Mouse (Mus musculus) telencephalon, adult 2 months (tissue): ENCODE results near the gene Ptprj.
"Not testable (repeated sequence)": the region's sequence is repeated elsewhere in the genome, so short reads cannot be mapped to it uniquely, and the experiment has no call there.

ENCODE experiments used
- DNase-seq: peaks from one replicate; pipeline ENCODE4 v3.0.0-alpha.2; 2011; ENCODE audit warnings: low read depth, low spot score

The Ptprj gene

DNA sequence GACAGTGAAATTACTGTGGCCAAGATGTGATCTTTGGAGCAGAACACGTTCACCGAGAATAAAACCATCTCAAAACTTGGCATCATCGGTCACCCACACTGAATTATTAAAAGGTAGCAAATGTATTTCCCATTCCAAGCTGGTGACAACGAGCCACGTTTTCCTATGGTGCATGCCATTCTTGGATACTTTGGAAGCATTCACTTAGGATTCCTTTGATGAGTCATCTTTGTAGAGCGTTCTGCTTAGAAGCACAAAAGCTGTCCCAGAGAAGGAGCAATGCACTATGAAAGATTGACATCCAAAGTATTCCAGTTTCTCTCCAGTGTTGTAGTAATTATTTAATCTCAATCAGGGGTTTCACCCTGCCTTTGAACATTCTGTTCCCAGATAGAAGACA lies 158.2 kb downstream of the Ptprj start:
- not testable (repeated sequence) for DNase-seq

GRCm38 (mm10) chr2:90414110-90414821 lies 166.2 kb downstream of the Ptprj start:
- DNase-seq = not testable (repeated sequence)

DNA sequence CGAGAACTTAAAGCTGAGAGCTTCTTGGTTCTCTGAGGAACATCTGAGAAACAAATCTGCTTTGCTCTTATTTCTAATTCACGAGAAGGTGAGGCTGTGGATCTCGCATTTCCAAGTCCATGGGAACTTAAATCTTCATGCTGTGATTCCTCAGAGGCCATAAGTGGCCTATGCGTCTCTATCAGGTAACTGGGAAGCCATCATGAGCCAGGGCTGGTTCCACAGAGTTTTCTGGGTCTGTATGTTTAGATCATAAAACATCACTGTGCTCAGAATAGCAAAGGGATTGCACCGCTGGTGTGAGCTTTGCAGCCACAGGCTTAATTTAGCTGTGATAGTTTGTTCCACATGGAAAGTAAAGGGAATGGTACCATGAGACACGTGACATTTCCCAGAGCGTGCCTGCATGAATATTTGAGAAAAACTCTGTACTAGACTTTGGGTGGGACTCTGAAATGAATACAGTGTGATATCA lies 181.8 kb downstream of the Ptprj start, which contains the start of gene Olfr1274-ps:
TSS of gene Olfr1274-ps (plus strand) at position 51 of the 475 bp plus-strand sequence.
- DNase-seq = not testable (repeated sequence)
